ENCODE assay signal across 9 mouse cellular contexts in genomic region chr17:64558994-64559540, GRCm38 (mm10). TPM values are rescaled to one million over a fixed set of nuclear protein-coding genes. Genes with fewer than 3 reads are reported as not detected.
DNase-seq lines count a peak whose midpoint lies in the region; ATAC-seq and TF ChIP-seq lines count a peak whose summit lies in the region.
"Had no signal": no experiment of that assay in that cellular context is flagged by ENCODE, and none has a peak within 500 bp of the region (broad histone marks: within the 10 kb centered on the region; RNA-seq: fewer than 3 reads in every experiment).

No protein-coding gene starts in this region.

- peak overlapping the region; percentile 70 for H3K27ac ChIP-seq in embryonic facial prominence, embryonic 10.5 days (replicated peaks)
- no peak overlapping the region for H3K27ac ChIP-seq in intestine, postnatal 0 days (ENCODE audit: low read depth, low read length)

- H3K4me2 ChIP-seq in intestine, postnatal 0 days (replicated peaks; ENCODE audit: low read depth): 0 out of 2 replicates have a peak overlapping the region, but pooled peaks have one; percentile 21

- H3K4me3 ChIP-seq in embryonic facial prominence, embryonic 10.5 days: peak overlapping the region; percentile 25; the same call in 1 of the 2 replicates
- H3K4me3 ChIP-seq in intestine, postnatal 0 days (ENCODE audit: low read depth, low read length): no peak overlapping the region

- TF ChIP-seq CTCF in intestine, postnatal 0 days (IDR thresholded peaks at IDR 0.05; ENCODE audit: low read depth): no peak

- H3K36me3 ChIP-seq in embryonic facial prominence, embryonic 10.5 days (replicated peaks): no peaks in the 10 kb centered on the region
- no peaks in the 10 kb centered on the region for H3K36me3 ChIP-seq in intestine, postnatal 0 days (ENCODE audit: control insufficient read depth, insufficient read depth)

- no peak for ATAC-seq in intestine, postnatal 0 days

- H3K9ac ChIP-seq in intestine, postnatal 0 days (ENCODE audit: low read depth, low read length): no peak overlapping the region

- no peaks in the 10 kb centered on the region for H3K9me3 ChIP-seq in embryonic facial prominence, embryonic 10.5 days
- no peaks in the 10 kb centered on the region for H3K9me3 ChIP-seq in intestine, postnatal 0 days (ENCODE audit: control insufficient read depth)

- peak; percentile 21 for DNase-seq in lung, postnatal 10 days
- DNase-seq in lung, postnatal 36 days: no peak
- DNase-seq in embryonic facial prominence, embryonic 10.5 days (ENCODE audit: low spot score): peak; percentile 75
- DNase-seq in retina, embryonic 14.5 days (ENCODE audit: low spot score): peak; percentile 36
- DNase-seq in ovary, postnatal 14 days (ENCODE audit: low spot score): no peak
- no peak for DNase-seq in thymus, postnatal 4 days
- DNase-seq in urinary bladder, adult 2 months (ENCODE audit: low spot score): no peak
- DNase-seq: right cerebral cortex, postnatal 14 days had no signal

- no peaks in the 10 kb centered on the region for H3K27me3 ChIP-seq in embryonic facial prominence, embryonic 10.5 days (replicated peaks; ENCODE audit: low read depth, poor library complexity, severe bottlenecking)
- H3K27me3 ChIP-seq in intestine, postnatal 0 days (replicated peaks; ENCODE audit: control insufficient read depth, insufficient read depth, low read length): no peaks in the 10 kb centered on the region

- H3K4me1 ChIP-seq in embryonic facial prominence, embryonic 10.5 days: peaks cover 13% of the 10 kb centered on the region
- H3K4me1 ChIP-seq in intestine, postnatal 0 days (replicated peaks; ENCODE audit: control insufficient read depth, insufficient read depth, low read length): no peaks in the 10 kb centered on the region

- 7% methylated on average over 4 of the region's 4 CpGs for WGBS in embryonic facial prominence, embryonic 10.5 days
- WGBS in intestine, postnatal 0 days: 3% methylated on average over 4 of the region's 4 CpGs

RNA-seq across cellular contexts. Expression of gene Man2a1, which starts 41.5 kb away (rescaled TPM):
- polyA plus RNA-seq in embryonic facial prominence, embryonic 10.5 days (2016; fragmentation: Nextera tagmentation; extraction: Ambion mirVana): 5.8 and 6.4 TPM in 2 replicates
- 7.2 and 8.7 TPM in 2 replicates for polyA plus RNA-seq in intestine, postnatal 0 days (2015; fragmentation: Nextera tagmentation; extraction: Ambion mirVana)
- polyA plus RNA-seq in urinary bladder, adult 2 months (2012; rRNA removed): 25.0 and 25.5 TPM in 2 replicates

Comparison
In these comparisons a context has a peak if more than half of its experiments do, and no peak if none do; other contexts are left out.
1. DNase-seq: peak in lung, postnatal 10 days (single experiment), embryonic facial prominence, embryonic 10.5 days (single experiment) and retina, embryonic 14.5 days (single experiment); none in lung, postnatal 36 days (single experiment), ovary, postnatal 14 days (single experiment), thymus, postnatal 4 days (single experiment) and urinary bladder, adult 2 months (single experiment).